Mouse (Mus musculus): ENCODE measurements around the gene Cfap206.

GRCm38 (mm10) chr4:34673721-34674120, 56.3 kb downstream of the Cfap206 start:
- no peak for TF ChIP-seq CTCF (IDR thresholded peaks at IDR 0.05; ENCODE audit: control insufficient read depth, insufficient read depth, insufficient read length)
- TF ChIP-seq USF1 (IDR thresholded peaks at IDR 0.05; ENCODE audit: low read depth): no peak
- no peak for TF ChIP-seq MYOD1 (IDR thresholded peaks at IDR 0.05; ENCODE audit: control insufficient read depth, insufficient read length, low read depth)
- TF ChIP-seq FOSL1 (IDR thresholded peaks at IDR 0.05; ENCODE audit: insufficient read depth, low read length, poor library complexity, severe bottlenecking): no peak

Data from C2C12 (cell line).